Mouse (Mus musculus): ENCODE measurements around the gene Snx27.
A peak's percentile ranks its signal among the peaks of the same experiment; 100 is the strongest.

Snx27 gene

DNA sequence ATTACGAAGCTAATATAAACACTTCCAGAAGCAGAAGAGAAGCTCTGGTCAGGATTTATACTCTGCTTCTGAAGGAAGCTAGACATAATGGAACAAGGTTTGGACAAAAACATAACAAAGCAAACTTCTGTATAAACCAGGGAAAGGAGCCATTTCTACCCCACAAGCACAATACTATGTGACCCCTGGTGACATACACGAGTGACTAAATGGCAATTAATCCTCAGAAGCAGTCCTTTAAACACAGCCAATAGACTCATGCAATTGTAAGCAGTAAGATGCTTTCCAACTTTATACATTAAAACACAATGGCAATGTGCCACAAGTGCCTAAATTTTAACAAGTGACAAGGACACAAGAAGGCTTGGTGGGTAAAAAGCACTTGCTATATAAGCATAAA, 15.3 kb downstream of the Snx27 start:
- DNase-seq (ENCODE audit: low spot score in 2 of 2): no peak

DNA sequence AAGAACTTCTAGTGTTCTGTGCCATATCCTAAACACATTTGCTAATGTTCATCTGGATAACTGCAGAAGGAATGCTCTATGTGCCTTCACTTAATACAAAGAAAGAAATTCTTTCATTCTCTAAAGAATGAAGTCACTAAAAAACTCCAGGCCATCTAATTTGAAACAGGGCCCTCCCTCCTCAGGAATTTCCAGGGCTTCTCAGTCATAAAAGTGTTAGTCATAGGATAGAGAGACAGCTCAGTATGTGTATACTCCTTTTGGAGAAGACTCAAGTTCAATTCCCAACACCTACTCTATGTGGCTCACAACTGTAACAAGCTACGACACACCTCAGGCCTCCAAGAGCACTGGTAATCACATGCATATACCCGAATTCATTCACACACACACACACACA, 17.0 kb downstream of the Snx27 start:
- DNase-seq (ENCODE audit: low spot score in 2 of 2): no peak

DNA sequence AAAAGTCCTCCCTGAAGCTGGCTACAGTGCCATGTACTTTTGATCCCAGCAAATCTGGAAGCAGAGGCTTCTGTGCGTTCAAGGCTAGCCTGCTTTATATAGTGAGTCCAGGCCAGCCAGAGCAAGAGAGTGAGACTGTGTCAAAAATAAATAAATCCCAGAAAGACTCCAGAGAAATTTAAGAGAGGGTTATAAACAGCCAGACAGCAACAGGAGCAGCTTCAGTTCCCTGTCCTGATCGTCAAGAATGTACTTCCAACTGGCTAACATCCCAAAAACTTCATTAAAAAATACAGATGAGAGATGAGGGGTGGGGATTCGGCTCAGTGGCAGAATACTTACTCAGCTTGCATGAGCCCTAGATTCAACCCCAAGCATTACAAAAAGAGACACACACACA, 17.4 kb downstream of the Snx27 start:
- no peak for DNase-seq (ENCODE audit: low spot score in 2 of 2)

GRCm38 (mm10) chr3:94564356-94565010, 18.0 kb downstream of the Snx27 start:
- DNase-seq (ENCODE audit: low spot score in 2 of 2): no peak

DNA sequence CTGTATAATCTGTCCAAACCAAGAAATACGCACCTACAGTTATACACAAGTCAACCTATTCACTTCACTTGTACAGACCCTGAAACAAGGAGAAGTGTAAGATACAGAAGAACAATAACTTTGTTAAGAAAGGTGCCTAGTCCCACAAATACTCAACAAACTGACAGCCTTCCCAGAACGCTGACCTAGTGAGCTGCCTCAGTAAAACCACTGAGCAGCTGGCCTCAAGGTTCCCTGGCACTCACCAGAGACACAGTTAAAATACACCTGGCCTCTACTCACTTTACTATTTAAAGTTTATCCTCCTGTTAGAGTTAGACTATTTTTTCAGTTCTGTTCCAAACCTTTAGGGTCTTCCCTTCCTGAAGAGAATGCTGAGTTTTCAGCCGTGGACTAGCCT, 19.4 kb downstream of the Snx27 start:
- DNase-seq (ENCODE audit: low spot score in 2 of 2): no peak

DNA sequence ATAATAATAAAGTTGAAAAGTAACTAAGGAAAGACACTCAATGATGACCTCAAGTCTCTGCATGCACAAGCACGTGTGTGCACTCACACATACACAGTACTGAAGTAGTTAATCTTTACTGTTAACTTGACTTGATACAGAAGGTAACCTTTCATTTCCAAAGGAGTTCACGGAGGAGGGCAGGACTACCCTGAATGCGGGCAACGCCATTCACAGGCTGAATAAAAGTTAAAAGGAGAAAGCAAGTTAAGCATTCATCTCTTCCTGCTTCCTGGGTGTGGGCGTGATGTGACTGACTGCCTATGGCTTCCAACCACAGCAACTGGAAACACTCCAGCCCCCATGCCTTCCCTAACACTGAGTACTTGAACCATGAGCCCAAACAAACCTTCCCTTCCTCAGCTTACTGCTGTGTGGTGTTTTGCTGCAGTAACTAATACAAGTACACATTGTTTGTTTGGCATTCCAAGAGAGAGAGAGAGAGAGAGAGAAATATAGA, 22.5 kb downstream of the Snx27 start:
- no peak for DNase-seq (ENCODE audit: low spot score in 2 of 2)

- no peak for DNase-seq (ENCODE audit: low spot score in 2 of 2)
These were observed 33.5 kb downstream of the Snx27 start for GRCm38 (mm10) chr3:94549041-94549440.

DNA sequence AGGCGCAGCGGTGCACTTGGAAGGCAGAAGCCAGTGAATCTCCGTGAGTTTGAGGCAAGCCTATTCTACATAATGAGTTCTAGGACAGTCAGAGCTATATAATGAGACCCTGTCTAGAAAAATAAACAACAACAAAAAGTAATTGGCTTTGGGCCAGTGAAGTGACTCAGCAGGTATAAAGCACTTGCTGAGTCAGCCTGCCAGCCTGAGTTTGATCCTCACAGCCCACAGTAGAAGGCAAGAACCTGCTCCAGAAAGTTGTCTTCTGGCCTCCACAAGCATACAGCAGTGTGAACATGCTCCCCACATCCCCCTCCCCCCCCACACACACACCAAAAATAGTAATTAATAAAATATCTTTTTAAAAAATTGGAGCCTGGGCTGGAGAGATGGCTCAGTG, 45.3 kb downstream of the Snx27 start:
- DNase-seq (ENCODE audit: low spot score in 2 of 2): no peak

DNA sequence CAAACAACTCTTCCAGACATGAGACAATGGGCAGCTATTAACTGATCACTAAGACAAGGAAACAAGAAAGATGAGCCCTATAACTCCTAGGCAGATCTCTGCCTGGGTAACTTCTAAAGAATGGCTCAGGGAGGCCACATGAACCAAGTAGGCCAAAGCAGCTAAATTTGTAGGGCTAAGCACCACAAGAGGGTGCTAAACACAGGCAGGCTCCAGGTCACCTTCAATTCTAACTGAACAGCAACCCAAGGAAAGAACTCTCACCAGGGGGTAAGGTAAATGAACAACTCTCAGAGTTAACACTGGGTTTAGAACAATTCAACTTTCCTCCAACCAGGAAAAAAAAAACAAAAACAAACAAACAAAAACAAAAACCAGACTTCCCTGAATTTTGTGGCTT, 48.5 kb downstream of the Snx27 start:
- no peak for DNase-seq (ENCODE audit: low spot score in 2 of 2)

- no peak for DNase-seq (ENCODE audit: low spot score in 2 of 2)
These were observed 55.8 kb downstream of the Snx27 start for GRCm38 (mm10) chr3:94526731-94527130.

- DNase-seq (ENCODE audit: low spot score in 2 of 2): no peak
These were observed 75.9 kb downstream of the Snx27 start for GRCm38 (mm10) chr3:94506664-94507063.

DNA sequence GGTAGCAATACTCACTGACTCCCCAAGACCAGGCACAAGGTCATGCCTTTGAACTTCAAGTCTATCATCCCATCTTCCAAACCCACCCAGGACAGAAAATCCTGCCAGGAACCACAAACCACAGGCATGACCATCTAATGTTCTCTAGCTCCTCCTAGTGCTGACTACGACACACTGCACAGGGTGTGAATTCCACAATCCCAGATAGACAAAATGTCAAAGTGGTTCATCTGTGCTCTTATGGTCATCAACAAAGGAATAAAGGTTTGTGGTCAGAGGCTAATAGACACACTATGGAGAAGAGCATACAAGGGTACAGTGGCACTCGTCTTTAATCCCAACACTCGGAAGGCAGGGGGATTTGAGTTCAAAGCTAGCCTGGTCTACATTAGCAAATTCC, 80.3 kb downstream of the Snx27 start:
- DNase-seq (ENCODE audit: low spot score in 2 of 2): no peak

GRCm38 (mm10) chr3:94497162-94497561, 85.4 kb downstream of the Snx27 start:
- DNase-seq (ENCODE audit: low spot score in 2 of 2): no peak

GRCm38 (mm10) chr3:94487581-94487980, 94.9 kb downstream of the Snx27 start:
- no peak for DNase-seq (ENCODE audit: low spot score in 2 of 2)

DNA sequence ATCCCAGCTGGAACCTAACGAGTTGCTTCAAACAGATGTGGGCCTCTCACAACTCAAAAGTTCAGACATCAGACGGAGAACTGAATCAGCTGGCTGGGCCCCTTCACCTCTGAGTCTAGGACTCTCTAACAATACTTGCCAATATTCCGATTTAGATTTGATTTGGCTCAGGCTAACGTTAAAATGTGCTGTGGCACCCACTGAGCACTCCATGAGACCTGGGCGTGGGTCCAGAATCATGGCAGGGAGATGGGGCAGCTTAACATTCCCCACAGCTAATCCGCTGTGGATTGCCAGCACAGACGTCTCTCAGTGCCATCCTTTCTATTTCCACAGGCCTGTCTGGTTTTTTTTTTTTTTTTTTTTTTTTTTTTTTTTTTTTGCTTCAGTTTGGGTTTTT, 96.6 kb downstream of the Snx27 start:
- DNase-seq (ENCODE audit: low spot score in 2 of 2): no peak

DNA sequence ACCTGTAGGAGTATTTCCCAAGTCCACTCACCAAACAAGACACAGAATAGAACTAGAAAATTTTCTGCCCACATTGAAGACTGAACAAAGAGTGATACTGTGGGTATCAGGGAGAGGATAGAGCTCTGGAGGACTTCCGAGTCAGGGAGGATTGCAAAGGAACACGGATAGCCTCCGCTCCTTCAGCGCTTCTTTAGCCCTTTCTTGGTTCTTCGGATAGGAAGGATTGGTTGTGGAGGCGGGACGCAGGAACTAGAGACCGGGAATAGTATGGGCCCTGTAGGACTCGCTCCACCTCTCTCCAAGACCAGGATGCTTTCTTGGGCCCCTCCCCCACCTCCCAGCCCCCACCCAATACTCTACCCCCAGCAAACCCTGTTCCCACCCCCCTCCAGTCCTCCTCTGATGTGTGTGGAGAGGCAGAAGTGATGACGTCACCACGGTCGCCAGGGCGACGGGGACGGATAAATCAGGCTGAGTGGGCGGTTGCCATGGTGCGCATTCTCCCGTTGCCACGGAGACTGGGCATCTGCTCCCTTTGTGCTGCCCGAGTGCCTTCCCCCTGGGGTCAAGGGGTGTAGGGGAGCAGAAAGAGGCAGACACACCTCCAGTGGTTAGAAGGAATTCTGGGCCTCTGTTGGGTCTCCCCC, 98.6 kb downstream of the Snx27 start:
- DNase-seq (ENCODE audit: low spot score in 2 of 2): peak; percentile 95 to 96

DNA sequence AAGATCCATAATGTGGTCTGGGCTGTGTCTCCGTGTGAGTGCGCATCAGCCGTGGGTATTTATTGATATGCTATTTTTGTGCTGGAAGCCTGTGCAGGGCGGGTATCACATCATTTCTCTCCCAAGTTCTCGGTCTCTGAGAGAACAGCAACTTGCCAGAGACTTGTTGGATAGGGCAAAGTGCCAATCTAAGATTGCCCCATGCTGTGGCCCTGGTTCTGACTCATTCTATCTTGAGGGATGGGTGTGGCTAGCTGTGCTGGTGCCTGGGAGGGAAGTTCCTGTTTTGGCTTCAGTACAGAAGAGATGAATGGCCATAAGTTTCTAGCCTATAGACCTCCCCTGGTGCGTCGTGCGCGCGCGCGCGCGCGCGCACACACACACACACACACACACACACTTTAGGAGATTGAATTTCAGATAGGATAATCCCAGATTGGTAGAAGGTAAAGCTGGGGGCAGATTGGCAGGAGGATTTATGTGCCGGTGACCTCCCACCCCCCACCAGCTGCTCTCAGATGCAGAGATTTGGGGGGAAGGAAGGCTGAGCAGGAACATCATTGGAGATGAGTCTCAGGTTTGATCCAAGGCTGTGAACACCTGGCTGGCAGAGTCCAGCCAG, 99.6 kb downstream of the Snx27 start:
- DNase-seq (ENCODE audit: low spot score in 2 of 2): no peak

DNA sequence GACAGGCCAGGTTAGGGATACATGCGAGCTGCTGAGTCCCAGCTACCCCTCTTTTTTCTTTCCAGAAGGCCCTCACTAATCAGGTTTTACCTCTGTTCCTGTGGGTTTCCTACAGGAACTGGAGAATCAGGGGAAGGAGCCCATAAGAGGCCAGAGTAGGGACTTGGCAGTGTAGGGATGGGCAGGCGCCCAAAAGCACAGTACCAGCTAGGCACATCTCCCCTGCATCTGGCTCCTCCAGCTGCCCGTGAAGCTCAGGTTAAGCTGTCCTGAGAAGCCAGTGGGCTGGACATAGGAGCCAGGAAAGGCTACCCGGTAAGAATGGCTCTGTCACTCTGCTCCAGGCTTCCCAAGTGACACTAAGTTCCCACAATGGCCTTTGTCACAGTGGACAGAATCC, 101.1 kb downstream of the Snx27 start:
- DNase-seq (ENCODE audit: low spot score in 2 of 2): no peak

GRCm38 (mm10) chr3:94480291-94480884, 102.1 kb downstream of the Snx27 start, which contains the start of gene Riiad1:
Gene Riiad1, minus strand, starts transcription at chr3:94480341.
- DNase-seq (ENCODE audit: low spot score in 2 of 2): no peak

- no peak for DNase-seq (ENCODE audit: low spot score in 2 of 2)
These were observed 103.0 kb downstream of the Snx27 start for GRCm38 (mm10) chr3:94479564-94479963.

- DNase-seq (ENCODE audit: low spot score in 2 of 2): no peak
These were observed 103.8 kb downstream of the Snx27 start for GRCm38 (mm10) chr3:94478591-94479169.

DNA sequence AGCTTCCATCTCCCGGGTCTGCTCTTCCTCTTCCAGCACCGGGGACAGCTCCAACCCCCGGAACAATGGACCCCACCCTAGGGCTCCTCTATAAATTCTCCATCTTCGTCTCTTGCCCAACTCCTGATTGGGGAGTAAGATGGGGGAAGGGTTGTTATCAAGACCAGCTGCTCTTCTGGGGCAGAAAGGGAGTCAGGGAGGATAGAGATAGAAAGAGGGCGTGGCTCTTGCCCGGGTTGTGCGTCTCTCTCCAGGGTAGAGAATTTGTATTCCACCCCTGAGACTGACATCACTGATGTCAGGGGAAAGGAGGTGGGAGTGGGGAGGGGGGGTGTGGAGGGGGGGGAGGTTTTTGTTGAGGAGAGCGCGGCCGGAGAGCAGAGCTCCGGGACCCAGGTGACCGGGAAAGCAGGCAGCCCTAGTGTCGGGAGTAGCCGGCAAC, 104.5 kb downstream of the Snx27 start, which contains the start of gene Celf3:
Gene Celf3, plus strand, starts transcription at position 315 of the 442 bp plus-strand sequence.
- peak; percentile 69 to 82 for DNase-seq (ENCODE audit: low spot score in 2 of 2)
